Mouse (Mus musculus) CD4-positive, CD25-positive, alpha-beta regulatory T cell, adult 2 months (primary cell): ENCODE measurements around the gene Lnpk.

Experiments used
- DNase-seq: peaks from one replicate; pipeline ENCODE4 v3.0.0-alpha.2; 2012; ENCODE audit warnings: low read depth, low spot score

Gene Lnpk

DNA sequence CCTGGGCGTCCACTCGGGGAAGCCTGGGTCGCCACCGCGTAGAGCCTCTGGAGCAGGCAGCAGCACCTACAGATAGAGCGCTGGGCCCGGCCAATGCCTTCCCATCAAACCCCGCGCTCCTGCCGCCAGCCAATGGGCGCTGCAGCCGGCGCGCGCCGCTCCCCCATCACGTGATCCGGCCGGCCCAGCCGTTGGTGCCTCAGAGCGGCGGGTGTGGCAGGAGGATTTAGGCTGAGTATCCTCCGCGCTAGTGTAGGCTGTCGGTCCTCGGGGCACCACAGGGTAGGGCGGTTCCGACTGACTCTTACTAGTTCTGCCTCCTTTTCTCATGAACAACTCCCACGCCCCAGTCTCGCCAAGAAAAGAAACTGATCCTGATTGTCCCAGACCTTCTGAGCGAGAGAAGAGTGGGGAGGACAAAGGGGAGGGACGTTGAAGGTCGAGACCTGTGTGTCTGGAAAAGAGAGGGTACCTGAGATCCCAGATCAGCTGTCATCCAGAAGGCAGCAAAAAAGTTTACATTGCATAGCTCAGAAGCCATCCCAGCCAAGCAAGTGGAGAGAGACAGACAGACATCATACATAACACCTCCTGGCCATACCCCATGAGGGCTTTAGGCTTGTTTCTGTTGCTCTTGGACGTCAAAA is at the start of gene Lnpk:
Lnpk (minus strand) TSS at position 593 of the 647 bp plus-strand sequence.
- peak; percentile 93 for DNase-seq

DNA sequence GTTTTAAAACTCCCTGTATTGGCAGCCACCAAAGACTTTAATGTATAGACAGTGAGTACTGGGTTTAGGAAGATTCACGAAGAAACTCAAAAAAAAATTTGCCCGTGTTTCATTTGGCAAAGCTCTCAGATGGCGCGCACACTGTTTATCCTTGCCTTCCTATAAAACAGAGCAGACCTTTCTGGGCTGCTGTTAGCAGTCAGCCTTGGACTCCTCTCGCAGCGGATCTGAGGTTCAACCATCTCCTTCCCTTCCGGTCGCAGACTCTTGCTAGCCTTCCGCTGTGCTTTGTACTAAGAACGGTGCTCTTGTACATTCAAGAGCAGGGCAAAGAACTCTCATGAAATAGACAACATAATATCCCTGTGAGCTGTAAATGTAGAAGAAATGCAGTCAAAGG is 41.1 kb upstream of the Lnpk start:
- DNase-seq, result no peak

- no peak for DNase-seq
Measured at GRCm38 (mm10) chr2:74619676-74620246, 40.5 kb upstream of the Lnpk start.

GRCm38 (mm10) chr2:74617706-74618105 is 38.5 kb upstream of the Lnpk start:
- DNase-seq, result no peak

GRCm38 (mm10) chr2:74611406-74611805 is 32.2 kb upstream of the Lnpk start:
- DNase-seq, result no peak

- no peak for DNase-seq
Measured at GRCm38 (mm10) chr2:74609350-74609749, 30.1 kb upstream of the Lnpk start.

DNA sequence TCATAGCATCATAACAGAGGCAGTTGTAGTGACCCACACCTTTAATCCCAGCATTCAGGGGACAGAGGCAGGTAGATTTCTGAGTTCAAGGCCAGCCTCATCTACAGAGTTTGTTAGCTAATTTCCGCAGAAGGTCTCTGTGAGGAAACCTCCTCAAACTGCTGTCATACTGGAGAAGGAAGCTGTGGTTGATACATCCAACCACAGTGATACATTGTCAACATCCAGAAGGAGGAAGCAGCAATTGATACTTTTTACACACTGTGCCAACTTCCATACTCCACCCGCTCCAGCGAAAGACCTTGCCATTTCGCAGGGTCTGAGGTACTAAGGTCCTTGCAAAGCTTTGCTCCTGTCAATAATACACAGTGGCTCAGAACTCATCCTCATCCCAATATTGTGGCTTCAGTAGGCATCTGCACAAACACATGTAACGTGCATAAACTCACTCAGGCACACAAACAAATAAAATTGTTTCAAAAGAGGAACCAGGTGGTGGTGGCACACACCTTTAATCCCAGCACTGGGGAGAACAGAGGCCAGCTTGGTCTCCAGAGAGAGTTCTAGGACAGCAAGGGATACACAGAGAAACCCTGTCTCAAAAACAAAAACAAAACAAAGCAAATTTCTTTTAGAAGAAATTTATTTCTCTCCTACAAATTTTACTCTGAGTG is 27.0 kb upstream of the Lnpk start:
- DNase-seq, result no peak

DNA sequence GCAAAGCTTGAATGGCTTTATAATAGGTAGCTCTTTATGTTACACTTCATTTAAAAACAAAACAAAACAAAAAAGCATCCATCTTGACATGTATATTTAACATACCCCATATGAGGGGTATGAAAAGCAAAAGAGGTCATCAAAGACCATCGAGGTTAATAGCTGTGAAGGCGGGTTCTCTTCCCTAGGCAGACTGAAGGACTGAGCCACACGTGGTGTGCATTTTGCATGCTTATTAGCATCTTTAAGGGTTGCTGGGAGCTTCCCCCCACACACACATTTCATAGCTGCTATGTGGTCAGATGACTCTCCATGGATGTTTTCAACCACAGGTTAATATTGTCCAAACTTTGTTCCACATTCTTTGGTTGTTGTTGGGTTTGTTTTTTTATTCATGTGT is 24.8 kb upstream of the Lnpk start:
- no peak for DNase-seq

- DNase-seq, result no peak
Measured at GRCm38 (mm10) chr2:74602483-74602882, 23.2 kb upstream of the Lnpk start.

DNA sequence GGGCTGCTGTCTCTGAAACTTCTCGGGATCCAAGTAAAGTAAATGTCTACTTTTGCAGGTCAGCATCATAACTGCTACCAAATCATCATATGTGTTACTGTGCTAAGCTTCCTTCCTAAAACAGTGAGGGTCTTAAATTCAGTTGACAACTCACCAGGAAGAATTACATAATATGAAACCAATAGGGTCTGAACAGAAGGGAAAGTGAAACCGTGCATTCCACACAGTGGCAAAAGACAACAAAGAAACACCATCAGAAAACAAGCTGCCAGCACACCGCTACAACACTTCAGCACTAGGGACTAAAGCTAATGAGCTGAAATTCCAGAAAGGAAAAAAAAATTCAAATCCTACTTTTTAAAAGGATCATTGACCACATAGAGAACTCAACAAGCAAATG is 17.9 kb upstream of the Lnpk start:
- DNase-seq, result no peak

GRCm38 (mm10) chr2:74596094-74596493 is 16.9 kb upstream of the Lnpk start:
- DNase-seq, result no peak

DNA sequence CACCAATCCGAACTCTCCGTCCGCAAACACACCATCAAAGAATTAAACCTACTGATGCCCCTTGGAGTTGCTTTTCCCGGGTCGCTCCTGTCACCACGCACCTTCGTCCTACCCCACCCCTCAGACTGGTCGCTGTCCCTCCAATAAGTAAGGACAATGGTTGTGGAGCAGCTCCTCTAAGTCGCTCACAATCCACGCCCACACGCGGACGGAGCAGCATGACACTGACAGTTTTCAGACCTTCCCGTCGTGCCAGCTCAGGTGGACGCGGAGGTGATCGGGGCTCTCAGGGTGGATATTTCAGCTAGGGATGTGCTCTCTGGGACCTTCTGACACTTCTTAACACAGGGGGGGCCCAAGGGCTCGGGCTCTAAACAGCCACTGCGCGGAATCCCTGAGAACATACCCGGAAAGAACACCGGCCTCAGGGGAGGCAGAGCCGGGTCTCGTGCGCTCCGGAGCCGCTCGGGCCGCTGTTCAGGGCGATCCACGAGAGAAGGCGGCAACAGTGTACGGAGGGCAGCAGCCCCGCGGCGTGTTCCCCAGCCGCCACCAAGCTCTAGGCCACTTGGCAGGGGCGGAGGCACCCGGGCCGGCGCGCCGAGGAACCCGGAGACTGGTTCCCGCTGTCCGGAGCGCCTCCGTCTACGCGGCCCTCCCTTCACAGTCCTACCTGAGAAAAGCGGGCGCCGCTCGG is 941 bp downstream of the Lnpk start:
- DNase-seq, result peak; percentile 57

GRCm38 (mm10) chr2:74570390-74570789 is 8.8 kb downstream of the Lnpk start:
- no peak for DNase-seq

- DNase-seq, result no peak
Measured at GRCm38 (mm10) chr2:74559822-74560221, 19.4 kb downstream of the Lnpk start.

DNA sequence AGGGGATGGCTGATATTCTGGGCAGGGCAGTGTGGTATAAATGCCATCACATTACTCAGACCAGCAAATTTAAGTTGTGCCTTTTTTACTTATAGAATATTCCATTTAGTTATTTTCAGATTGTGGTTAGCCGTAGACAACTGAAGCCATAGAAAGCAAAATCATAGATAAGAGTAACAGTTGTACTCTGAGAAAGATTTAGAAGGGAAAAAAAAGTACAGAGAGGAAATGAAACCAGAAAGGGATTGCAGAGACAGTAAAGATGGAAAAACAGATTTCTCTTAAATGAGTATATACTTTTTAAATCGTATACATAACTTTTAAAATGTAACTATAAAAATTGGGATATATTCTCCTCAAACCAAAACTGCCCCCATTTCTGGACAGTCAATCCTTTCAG is 20.1 kb downstream of the Lnpk start:
- DNase-seq, result no peak

DNA sequence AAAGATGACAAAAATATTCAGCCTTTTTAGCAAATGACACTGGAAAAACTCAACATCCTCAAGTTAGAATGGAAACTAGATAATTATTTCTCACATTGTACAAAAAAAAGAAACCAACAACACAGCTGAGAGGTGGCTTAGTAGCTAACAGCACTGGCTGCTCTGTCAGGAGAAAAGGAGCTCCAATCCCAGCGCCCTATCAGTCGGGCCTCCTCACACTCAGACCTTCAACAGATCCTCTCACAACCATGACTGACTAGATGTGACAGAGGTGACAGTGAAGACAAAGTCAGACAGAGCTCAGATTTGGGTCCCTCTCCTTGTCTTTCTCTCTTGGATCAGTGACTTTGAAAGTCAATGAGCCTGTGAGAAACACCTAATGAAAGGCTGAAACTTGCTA is 21.8 kb downstream of the Lnpk start:
- no peak for DNase-seq

DNA sequence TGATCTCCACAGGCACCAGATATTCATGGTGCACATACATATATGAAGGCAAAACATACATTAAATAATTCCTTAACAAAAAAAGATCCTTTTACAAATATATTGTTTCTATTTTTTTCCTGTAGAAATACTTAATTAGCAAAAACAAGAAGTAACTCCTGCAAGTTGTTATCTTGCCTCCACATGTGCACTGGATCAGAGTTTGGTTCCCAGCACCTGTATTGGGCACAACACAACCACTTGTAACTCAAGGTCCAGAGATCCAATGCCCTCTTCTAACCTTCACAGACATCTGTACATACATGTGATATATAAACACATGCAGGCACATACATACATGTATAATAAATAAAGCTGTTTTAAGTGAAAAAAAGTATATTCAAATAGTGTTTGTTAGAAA is 27.3 kb downstream of the Lnpk start:
- DNase-seq, result no peak

DNA sequence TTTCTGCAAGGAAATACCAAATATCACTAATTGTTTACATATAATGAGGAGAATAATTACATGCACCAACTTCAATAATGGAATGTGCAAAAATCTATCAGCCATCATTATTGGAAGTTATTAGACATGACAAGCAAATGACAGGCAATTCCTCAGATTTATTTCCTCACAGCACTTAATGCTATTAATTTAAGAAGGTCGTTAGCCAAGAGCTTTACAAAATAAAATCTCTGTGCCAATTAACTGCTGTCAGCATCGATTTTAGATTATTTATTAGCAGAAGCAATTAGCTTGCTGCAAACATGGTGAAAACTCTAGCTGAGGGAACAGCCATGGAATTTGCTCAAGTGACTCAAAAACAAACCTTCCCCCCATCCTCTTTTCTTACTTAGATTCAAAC is 30.9 kb downstream of the Lnpk start:
- no peak for DNase-seq

DNA sequence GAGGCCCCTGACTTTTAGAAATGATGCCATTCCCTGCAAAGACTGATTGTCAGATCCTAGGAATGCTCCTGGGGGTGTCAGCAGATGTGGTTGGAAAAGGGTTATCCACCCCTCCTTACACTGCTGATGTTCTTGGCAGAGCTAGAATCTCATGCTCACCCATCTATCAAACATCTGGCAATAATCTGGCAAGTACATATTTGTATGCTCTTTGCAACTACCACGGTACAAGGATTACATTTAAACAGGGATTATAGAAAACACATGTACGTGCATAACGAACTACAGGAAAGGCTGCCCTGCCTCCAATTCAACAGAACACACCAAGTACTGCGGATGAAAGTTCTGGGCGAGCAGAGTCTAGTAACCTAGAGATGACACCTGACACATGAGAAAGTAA is 70.9 kb downstream of the Lnpk start:
- no peak for DNase-seq

- no peak for DNase-seq
Measured at GRCm38 (mm10) chr2:74506439-74506838, 72.8 kb downstream of the Lnpk start.

DNA sequence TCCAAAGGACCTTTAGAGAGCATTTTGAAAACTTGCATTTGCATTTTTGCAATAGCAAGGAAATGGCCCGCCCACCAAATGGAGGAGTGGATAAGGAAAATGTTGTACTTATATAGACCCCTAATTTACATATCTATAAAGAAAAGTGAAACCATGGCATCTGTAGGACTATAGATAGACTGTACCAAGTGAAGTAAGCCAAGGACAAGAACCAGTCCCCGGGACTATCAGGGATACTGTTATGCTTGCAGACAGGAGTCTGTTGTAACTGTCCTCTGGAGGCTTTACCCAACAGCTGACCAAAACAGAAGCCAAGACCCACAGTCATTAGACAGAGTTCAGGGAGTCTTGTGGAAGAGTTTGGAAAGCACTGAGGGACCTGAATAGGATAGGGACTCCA is 78.9 kb downstream of the Lnpk start:
- DNase-seq, result no peak

DNA sequence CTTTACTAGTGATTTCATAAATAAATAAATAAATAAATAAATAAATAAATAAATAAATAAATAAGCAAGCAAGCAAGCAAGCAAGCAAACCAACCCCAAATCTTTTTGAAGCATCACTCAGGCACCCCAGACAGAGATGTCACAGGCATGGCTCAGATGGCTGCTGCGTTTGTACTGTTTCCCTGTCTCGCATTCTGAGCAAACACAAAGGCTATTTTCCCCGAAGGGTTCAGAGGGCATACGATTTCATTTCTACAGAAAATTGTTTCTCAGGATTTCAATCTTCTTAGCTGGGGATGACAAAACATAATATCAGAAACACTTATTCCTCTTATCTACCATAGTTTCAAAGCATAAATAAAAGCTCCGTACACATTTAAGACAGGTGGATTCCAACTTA is 81.4 kb downstream of the Lnpk start:
- no peak for DNase-seq

DNA sequence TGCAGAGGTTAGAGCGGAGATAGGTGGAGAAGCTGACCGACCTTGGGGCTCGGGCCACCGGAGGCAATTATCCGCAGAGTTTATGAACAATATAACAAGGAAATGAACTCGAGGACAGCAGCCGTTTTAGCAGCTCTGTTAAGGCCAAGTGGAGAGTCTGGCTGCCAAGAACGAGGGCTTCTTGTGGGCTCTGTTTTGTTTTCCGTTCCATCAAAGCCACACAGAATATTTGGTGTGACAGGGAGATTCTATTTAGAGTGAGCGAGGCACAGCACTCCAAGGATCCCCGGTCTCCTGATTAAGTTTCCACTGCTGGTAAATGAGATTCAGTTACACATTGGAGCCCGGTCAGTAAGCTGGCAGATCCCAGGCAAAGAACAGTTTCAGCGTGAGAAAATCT is 87.8 kb downstream of the Lnpk start:
- no peak for DNase-seq
